Mouse (Mus musculus): ENCODE data around the gene Prm2.
"Not testable (repeated sequence)": the region's sequence is repeated elsewhere in the genome, so short reads cannot be mapped to it uniquely, and the experiment has no call there.

Gene Prm2

DNA sequence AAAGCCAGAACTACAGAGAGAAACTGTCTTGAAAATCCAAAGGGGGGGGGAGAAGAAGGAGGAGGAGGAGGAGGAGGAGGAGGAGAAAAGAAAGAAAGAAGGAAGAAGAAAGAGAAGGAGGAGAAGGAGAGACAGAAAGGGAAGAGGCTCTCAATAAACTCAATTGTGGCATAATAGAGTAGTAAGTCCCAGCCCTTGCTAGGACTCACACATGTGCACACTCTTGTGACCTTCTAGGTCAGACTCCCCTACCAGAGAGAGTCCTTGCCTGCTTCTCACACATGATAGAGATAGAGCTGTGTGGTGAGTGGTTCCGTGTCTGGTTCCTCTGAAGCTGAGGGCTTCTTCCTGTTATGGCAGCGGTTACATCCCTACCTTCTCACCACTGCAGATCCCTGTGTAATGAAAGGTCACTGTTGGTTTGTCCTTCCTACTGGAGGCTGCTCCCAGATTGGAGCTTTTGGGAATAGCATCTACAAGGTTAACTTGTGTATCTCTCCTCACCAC is 17.0 kb upstream of the Prm2 start, which contains the start of gene Gm11172:
TSS of gene Gm11172 (plus strand) at position 51 of the 507 bp plus-strand sequence.
- DNase-seq (ENCODE audit: low spot score), result no peak

- DNase-seq (ENCODE audit: low spot score), result no peak
Measured at GRCm38 (mm10) chr16:10810376-10810775, 14.4 kb upstream of the Prm2 start.

DNA sequence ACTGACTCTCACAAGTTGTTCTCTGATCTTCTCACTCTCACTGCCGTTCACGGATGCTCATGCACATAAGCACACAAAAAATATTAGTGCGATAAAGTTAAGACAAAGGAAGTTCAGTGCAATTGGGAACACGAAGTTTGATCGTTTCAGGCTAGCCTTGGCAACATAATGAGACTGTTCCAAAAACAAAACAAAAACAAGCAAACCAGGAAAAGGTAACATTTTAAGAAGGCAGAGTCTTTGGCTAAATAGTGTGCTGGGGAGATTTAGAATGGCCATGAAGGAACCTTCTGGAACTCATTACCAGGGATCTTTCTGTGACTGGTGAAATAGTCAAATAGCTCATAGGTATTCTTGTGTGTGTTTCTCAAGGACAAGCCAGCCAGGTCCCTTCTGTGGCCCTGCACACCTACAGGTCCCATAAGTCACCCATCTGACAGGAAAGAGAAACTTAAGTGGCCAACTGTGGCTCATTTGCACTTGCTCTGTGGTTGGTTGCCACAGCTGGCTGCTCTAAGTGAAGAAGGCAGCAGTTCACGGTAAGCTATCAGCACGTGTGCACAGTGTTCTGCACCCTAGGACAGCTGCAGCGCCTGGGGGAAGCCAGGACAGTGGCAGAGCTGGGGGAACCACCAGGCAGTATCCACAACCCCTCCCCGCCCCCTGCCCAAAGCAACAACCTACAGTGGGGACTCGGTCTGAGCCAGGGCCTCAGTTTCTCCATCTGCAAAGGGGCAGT is 10.0 kb upstream of the Prm2 start, which contains the start of gene Prm1:
TSS of gene Prm1 (minus strand) at position 51 of the 739 bp plus-strand sequence.
- DNase-seq (ENCODE audit: low spot score), result no peak

- not testable (repeated sequence) for DNase-seq (ENCODE audit: low spot score)
Measured at GRCm38 (mm10) chr16:10802420-10802819, 6.5 kb upstream of the Prm2 start.

DNA sequence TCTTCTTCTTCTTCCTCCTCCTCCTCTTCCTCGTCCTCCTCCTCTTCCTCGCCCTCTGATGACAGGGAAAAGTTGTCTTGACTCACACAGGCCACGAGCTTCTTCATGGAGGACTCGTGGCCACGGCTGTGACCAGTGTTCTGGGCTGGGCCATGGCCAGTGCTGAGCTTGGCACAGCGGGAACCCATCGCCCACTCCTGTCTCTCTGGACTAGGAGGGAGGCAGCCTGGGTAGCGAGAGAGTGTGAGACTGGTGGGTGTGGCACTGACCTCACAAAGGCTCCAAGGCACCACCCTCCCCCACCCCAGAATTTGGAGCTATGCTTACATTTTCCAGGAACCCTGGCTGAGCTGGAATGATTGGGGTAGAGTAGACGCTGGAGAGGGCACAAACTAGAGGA is 5.2 kb downstream of the Prm2 start, which contains the start of gene Prm3:
TSS of gene Prm3 (minus strand) at position 213 of the 400 bp plus-strand sequence.
- DNase-seq (ENCODE audit: low spot score), result no peak

- DNase-seq (ENCODE audit: low spot score), result no peak
Measured at GRCm38 (mm10) chr16:10788866-10789265, 7.1 kb downstream of the Prm2 start.

- no peak for DNase-seq (ENCODE audit: low spot score)
Measured at GRCm38 (mm10) chr16:10788271-10788670, 7.7 kb downstream of the Prm2 start, which contains the start of gene Tnp2. Tnp2 (minus strand) TSS chr16:10788660.

GRCm38 (mm10) chr16:10787548-10788058 is 8.3 kb downstream of the Prm2 start:
- DNase-seq (ENCODE audit: low spot score), result no peak

GRCm38 (mm10) chr16:10786782-10787547 is 9.0 kb downstream of the Prm2 start:
- DNase-seq (ENCODE audit: low spot score), result no peak

- peak; percentile 94 for DNase-seq (ENCODE audit: low spot score)
Measured at GRCm38 (mm10) chr16:10786288-10786687, 9.6 kb downstream of the Prm2 start.

DNA sequence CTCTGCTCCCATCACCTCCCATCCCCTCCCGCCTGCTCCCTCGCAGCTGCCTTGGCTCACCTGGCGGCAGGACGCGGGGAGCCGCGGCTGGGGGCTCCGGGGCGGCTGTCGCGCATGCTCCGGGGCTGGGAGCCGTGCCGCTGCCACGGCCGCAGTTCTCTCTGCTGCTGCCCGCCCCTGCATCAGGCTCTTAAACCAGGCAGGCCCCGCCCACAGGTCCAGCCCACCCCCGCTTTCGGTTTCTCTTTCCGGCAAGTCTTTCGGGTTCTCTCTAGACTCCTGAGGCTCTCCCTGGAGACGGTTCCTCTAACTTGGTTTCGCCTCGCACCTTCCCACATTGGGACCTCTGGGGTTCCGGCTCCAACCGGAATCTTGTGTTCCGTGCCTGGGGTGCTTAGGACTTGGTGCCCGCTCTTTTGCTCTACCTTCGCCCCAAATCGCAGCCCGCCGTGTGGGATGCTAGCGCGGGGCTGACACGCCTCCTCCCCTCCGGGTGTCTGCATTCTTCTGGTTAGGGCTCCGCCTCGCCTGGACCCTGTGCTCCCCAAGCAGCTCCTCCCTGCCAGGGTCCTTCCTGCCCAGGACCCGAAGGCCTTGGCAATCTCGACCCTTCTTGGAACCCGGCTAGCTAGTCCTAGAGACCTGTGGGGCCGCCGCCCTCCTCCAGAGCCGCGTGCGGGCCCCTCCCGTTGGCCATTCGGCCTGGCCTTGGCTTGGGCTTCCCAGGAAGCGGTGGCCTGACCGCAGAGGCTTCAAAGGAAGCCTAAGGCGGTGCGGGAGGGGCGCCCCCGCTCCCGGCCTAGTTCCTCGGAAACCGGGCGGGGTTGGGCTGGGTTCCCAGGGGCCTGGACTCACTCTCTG is 10.3 kb downstream of the Prm2 start, which contains the start of gene Socs1:
TSS of gene Socs1 (minus strand) at position 166 of the 861 bp plus-strand sequence.
- DNase-seq (ENCODE audit: low spot score), result peak; percentile 86

DNA sequence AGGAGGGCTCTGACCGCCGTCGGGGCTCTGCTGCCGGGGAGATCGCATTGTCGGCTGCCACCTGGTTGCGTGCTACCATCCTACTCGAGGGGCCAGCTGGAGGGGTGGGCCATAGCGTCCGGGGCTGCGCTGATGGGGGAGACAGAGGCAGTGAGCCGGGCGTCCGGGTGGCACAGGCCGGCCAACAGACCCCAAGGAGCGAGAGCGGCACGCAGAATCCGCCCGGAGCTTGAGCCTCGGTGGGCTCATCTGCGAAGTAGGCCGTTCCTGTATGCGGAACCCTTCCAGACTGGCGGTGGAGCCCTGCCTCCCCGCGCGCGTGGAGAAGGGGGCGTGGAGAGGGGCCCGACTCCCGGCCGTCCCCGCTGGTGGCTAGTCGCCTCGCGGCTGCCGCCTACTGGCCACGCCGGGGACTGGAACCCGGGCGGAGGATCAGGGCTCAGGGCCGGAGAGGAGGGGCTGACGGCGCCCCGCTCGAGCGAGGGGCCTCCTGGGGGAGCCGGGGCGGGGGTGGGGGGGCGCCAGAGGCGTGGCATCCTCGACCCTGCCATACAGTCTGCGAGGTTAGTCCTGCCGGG is 11.1 kb downstream of the Prm2 start:
- peak; percentile 88 for DNase-seq (ENCODE audit: low spot score)

GRCm38 (mm10) chr16:10783883-10784792 is 11.8 kb downstream of the Prm2 start:
- DNase-seq (ENCODE audit: low spot score), result peak; percentile 54

- DNase-seq (ENCODE audit: low spot score), result no peak
Measured at GRCm38 (mm10) chr16:10783451-10783850, 12.5 kb downstream of the Prm2 start.

DNA sequence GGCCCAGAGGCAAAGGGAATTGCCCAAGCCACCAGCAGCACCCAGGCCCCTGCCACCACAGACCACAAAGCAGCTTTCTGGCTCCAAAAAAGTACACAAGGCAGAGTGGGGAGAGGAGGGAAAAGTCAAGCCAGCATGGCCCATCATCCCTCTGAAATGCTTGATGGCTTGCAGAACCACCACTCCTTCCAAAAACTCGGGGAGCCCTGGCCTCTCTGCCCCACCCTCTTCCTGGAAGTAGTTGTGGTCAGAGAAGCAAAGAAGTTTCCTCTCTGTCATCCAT is 12.8 kb downstream of the Prm2 start:
- DNase-seq (ENCODE audit: low spot score), result no peak

GRCm38 (mm10) chr16:10782377-10783151 is 13.4 kb downstream of the Prm2 start:
- DNase-seq (ENCODE audit: low spot score), result no peak

GRCm38 (mm10) chr16:10781862-10782371 is 14.0 kb downstream of the Prm2 start:
- DNase-seq (ENCODE audit: low spot score), result no peak

- DNase-seq (ENCODE audit: low spot score), result no peak
Measured at GRCm38 (mm10) chr16:10780631-10781120, 15.3 kb downstream of the Prm2 start.

DNA sequence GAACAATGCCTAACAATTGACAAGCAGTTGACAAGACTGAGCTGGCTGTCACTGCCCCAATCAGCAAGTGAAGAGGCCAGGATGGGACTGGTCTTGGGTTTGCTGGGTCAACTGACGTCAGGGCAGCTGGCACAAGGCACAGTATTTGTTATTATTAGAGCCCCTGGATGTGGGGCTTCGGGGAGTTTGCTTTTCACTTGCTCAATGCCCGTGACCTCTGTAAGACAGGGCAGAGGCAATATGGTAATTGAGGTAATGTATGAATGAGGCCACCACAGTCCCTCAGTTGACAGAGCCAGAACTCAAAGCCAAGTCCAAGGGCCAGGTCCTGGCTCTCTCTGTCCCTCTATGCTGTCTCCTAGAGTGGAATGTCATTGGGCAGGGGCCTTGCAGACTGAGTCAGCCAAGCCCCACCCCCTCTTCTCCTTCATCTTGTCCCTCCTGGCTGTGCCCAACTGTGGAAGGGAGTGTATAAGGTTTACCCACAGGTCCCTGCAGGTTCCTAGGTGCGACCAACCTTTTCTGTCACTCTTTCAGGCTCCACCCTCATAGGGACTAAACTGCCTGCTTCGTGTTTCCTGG is 18.3 kb downstream of the Prm2 start:
- DNase-seq (ENCODE audit: low spot score), result no peak

Data from embryo, embryonic 10 days (tissue).